Mouse (Mus musculus) C2C12 (cell line): ENCODE data around the gene Dusp22.

ENCODE experiments used
- CEBPB ChIP-seq: IDR thresholded peaks from one replicate; pipeline ENCODE4 v1.6.1; 2011; ENCODE audit warnings: low read depth, mild to moderate bottlenecking, control low read depth, moderate library complexity
- CTCF ChIP-seq: IDR thresholded peaks from one replicate; pipeline ENCODE4 v1.5.1; 2011; ENCODE audit not compliant: control insufficient read depth, insufficient read depth, insufficient read length
- FOSL1 ChIP-seq: IDR thresholded peaks from one replicate; pipeline ENCODE4 v1.8.0; 2011; ENCODE audit warnings: mild to moderate bottlenecking, low read length; ENCODE audit not compliant: poor library complexity, insufficient read depth, severe bottlenecking
- MAX ChIP-seq: IDR thresholded peaks from one replicate; pipeline ENCODE4 v1.6.1; 2011; ENCODE audit warnings: mild to moderate bottlenecking, control low read depth
- USF1 ChIP-seq: IDR thresholded peaks from one replicate; pipeline ENCODE4 v1.6.1; 2011; ENCODE audit warnings: low read depth, mild to moderate bottlenecking, control low read depth, moderate library complexity

- TF ChIP-seq CEBPB (no peak), CTCF (no peak), MAX (no peak), FOSL1 (no peak), USF1 (no peak)
Observed at GRCm38 (mm10) chr13:30752581-30753187, 92.9 kb downstream of the Dusp22 start.
